Mouse (Mus musculus): ENCODE data around the gene Zfp598.

The Zfp598 gene

GRCm38 (mm10) chr17:24669545-24670245 is at the start of gene Zfp598:
Zfp598 (plus strand) TSS chr17:24669687.
- in situ Hi-C loops (cut with MboI, MseI), result no loop called here

- in situ Hi-C loops (cut with MboI, MseI), result no loop called here
These were observed 44.0 kb upstream of the Zfp598 start for GRCm38 (mm10) chr17:24625472-24625871.

- in situ Hi-C loops (cut with MboI, MseI), result no loop called here
These were observed 40.8 kb upstream of the Zfp598 start for GRCm38 (mm10) chr17:24628646-24629045.

GRCm38 (mm10) chr17:24630072-24630471 is 39.4 kb upstream of the Zfp598 start:
- in situ Hi-C loops (cut with MboI, MseI), result loop anchor here in 1 of 2 experiments (10.0 kb wide), 1 partner anchor 725 kb away; no protein-coding TSS in a partner anchor

GRCm38 (mm10) chr17:24632167-24632812 is 37.2 kb upstream of the Zfp598 start, which contains the start of the genes Tsc2 and Nthl1:
Tsc2 (minus strand) TSS chr17:24632630.
Nthl1 (plus strand) TSS chr17:24632680.
- in situ Hi-C loops (cut with MboI, MseI), result loop anchor here in 1 of 2 experiments (10.0 kb wide), 1 partner anchor 727 kb away; no protein-coding TSS in a partner anchor

GRCm38 (mm10) chr17:24632813-24633449 is 36.6 kb upstream of the Zfp598 start:
- in situ Hi-C loops (cut with MboI, MseI), result loop anchor here in 1 of 2 experiments (10.0 kb wide), 1 partner anchor 728 kb away; no protein-coding TSS in a partner anchor

- in situ Hi-C loops (cut with MboI, MseI), result loop anchor here in 1 of 2 experiments (10.0 kb wide), 1 partner anchor 729 kb away; no protein-coding TSS in a partner anchor
These were observed 35.7 kb upstream of the Zfp598 start for GRCm38 (mm10) chr17:24633831-24634230.

- in situ Hi-C loops (cut with MboI, MseI), result loop anchor here in 1 of 2 experiments (10.0 kb wide), 1 partner anchor 730 kb away; no protein-coding TSS in a partner anchor
These were observed 34.5 kb upstream of the Zfp598 start for GRCm38 (mm10) chr17:24635024-24635423.

GRCm38 (mm10) chr17:24635694-24636093 is 33.8 kb upstream of the Zfp598 start:
- in situ Hi-C loops (cut with MboI, MseI), result loop anchor here in 1 of 2 experiments (10.0 kb wide), 1 partner anchor 731 kb away; no protein-coding TSS in a partner anchor

- in situ Hi-C loops (cut with MboI, MseI), result loop anchor here in 1 of 2 experiments (10.0 kb wide), 1 partner anchor 732 kb away; no protein-coding TSS in a partner anchor
These were observed 32.6 kb upstream of the Zfp598 start for GRCm38 (mm10) chr17:24636781-24637481.

- in situ Hi-C loops (cut with MboI, MseI), result loop anchor here in 1 of 2 experiments (10.0 kb wide), 1 partner anchor 733 kb away; no protein-coding TSS in a partner anchor
These were observed 31.3 kb upstream of the Zfp598 start for GRCm38 (mm10) chr17:24638214-24638613.

GRCm38 (mm10) chr17:24638840-24639239 is 30.6 kb upstream of the Zfp598 start:
- in situ Hi-C loops (cut with MboI, MseI), result loop anchor here in 1 of 2 experiments (10.0 kb wide), 1 partner anchor 734 kb away; no protein-coding TSS in a partner anchor

GRCm38 (mm10) chr17:24639571-24639988 is 29.9 kb upstream of the Zfp598 start:
- in situ Hi-C loops (cut with MboI, MseI), result loop anchor here in 1 of 2 experiments (10.0 kb wide), 1 partner anchor 735 kb away; no protein-coding TSS in a partner anchor

GRCm38 (mm10) chr17:24640119-24640518 is 29.4 kb upstream of the Zfp598 start:
- in situ Hi-C loops (cut with MboI, MseI), result no loop called here

- in situ Hi-C loops (cut with MboI, MseI), result no loop called here
These were observed 28.9 kb upstream of the Zfp598 start for GRCm38 (mm10) chr17:24640581-24640980.

GRCm38 (mm10) chr17:24641944-24642343 is 27.5 kb upstream of the Zfp598 start:
- in situ Hi-C loops (cut with MboI, MseI), result no loop called here

GRCm38 (mm10) chr17:24642791-24643343 is 26.6 kb upstream of the Zfp598 start:
- in situ Hi-C loops (cut with MboI, MseI), result no loop called here

- in situ Hi-C loops (cut with MboI, MseI), result no loop called here
These were observed 25.3 kb upstream of the Zfp598 start for GRCm38 (mm10) chr17:24644030-24644715.

- in situ Hi-C loops (cut with MboI, MseI), result no loop called here
These were observed 24.4 kb upstream of the Zfp598 start for GRCm38 (mm10) chr17:24644875-24645721.
